Mouse (Mus musculus): ENCODE results near the gene Pdcd10.

GRCm38 (mm10) chr3:75521314-75521713, 35.3 kb downstream of the Pdcd10 start:
- TF ChIP-seq POU5F1 (IDR thresholded peaks at IDR 0.05; ENCODE audit: borderline replicate concordance, low read length) (no peak), CTCF (conservative IDR thresholded peaks at IDR 0.05; ENCODE audit: low read length) (no peak), NANOG (IDR thresholded peaks at IDR 0.05; ENCODE audit: borderline replicate concordance, low read length) (no peak)

All from E14TG2a.4 (cell line).